Mouse (Mus musculus) urinary bladder, adult 2 months (tissue): ENCODE measurements around the gene Nsfl1c. TPM values are rescaled to one million over a fixed set of nuclear protein-coding genes. Genes with fewer than 3 reads are reported as not detected.
A peak's percentile ranks its signal among the peaks of the same experiment; 100 is the strongest.
"Not testable (repeated sequence)": the region's sequence is repeated elsewhere in the genome, so short reads cannot be mapped to it uniquely, and the experiment has no call there.

Source experiments
- DNase-seq: peaks from one replicate; pipeline ENCODE4 v3.0.0; 2022; ENCODE audit warnings: low spot score
- polyA plus RNA-seq: library from polyadenylated mRNA; depleted of rRNA; stranded (reverse); fragments of >200 nt; gene quantifications from 2 replicates; pipeline ENCODE4 v1.2.3, GENCODE M21; 2012; rRNA removed

Nsfl1c gene
- 107 and 114 TPM in 2 replicates for polyA plus RNA-seq

DNA sequence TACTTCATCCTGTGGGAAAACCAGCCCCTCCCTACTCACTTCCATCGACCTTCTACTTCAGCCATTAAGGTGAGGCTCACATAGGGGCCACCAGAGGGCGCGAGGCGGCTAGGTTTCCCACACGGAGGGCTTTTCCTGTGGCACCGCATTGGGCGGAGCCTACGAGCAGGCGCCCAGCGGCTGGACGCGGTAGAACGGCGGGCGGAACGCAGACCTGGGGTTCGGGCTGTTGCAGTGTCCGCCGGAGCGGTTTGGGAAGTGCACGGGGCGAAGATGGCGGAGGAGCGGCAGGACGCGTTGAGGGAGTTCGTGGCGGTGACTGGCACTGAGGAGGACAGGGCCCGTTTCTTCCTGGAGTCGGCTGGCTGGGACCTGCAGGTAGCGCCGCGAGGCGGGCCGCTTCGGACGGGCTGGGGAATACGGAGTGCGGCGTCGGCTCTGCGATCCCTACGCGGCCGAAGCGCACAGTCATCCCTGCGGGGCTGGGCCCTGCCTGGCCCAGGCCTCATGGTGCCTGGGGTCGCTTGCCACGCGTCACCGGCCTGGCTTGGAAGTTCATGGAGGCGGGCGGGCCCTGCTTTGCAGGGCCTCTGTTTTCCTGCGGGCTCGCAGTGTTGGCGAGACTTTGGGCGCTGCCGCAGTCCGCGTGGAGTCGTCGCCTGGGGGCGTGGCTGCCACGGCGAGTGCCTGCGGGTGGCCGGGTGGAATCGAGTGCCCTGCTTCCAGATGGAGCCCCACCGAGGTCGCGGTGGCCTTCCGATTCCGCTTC lies at the start of gene Nsfl1c:
Gene Nsfl1c (plus strand): TSS at position 148 of the 769 bp plus-strand sequence.
- DNase-seq, result peak; percentile 97

DNA sequence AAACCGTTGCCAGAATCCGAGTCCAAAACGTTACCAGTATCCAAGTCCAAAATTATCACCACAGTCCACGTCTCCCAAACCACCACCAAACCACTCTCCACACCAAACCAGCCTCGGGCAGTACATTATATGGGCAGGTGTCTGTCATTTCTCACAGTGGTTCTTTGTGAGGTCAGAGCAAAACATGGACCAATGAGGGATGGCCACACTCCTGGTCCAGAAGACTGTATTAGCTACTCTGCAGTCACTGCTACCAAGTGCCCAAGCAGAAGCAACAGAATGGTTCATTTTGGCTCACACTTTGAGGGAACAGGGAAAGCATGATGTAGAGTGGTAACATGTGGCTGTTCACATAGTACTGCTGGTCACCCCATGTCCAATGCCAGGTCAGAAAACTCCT lies 17.9 kb upstream of the Nsfl1c start, which contains the start of gene 4921509C19Rik:
Gene 4921509C19Rik (minus strand): TSS at position 101 of the 400 bp plus-strand sequence.
- DNase-seq, result not testable (repeated sequence)

DNA sequence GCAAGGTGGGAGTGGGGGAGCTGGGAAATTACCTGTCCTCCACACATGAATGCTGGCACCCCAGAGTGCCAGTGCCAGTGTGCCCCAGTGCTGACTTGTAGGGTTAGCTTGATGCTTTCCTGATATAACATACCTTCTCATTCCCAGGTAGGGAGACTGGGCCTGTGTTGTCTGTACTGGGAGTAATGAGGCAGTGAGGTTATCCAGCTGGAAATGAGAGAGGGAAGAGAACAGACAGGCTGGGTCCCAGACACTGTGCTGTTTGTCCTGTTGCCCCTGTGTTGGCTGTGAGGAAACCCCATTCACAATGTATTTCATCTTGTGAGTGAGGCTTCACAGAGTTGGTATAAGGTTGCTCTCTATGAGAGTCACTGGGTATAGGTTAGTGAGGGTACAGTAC lies 7.5 kb upstream of the Nsfl1c start:
- DNase-seq, result no peak

DNA sequence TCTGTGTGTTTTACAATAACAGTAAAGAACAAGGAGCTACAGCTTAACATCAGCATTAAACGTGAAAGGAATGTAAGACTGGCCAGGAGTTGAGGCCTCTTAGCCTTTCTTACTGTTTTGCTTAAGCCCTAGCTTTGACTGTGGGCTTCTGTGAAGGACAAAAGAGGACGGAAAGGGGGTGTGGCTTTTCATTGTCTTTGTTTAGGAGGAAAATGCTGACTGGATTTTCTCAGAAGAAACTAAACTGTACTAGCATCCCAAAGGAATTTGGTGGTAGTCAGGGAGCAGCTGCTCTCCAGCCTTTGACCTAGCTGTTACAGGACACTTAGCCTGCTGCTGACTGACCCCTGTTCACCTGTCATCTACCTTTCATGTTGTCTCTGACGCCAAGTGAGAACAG lies 4.4 kb downstream of the Nsfl1c start:
- no peak for DNase-seq

DNA sequence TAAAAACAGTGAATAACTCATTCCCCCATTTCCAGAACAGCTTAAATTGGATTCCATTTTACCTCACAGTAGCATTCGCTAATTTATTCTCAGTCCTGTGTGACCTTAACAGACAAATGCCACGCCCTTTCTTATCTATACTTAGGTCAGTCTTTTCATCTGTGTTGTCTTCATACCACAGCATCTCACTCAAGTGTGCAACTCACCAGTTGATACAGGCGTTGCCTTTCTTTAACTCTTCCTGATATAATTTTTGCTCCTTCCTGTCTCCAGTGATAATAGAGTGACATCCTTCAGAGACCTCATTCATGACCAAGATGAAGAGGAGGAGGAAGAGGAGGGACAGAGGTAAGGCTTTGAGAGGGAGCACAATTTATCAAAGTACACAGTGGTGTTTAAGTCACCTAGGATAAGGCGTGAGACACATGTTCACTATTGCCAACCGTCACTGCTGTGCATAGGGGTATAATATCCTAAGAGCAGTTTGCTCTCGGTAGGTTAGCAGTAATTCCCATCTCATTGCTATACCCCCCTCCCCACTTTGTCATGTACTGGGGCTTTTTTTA lies 6.5 kb downstream of the Nsfl1c start:
- DNase-seq, result no peak

DNA sequence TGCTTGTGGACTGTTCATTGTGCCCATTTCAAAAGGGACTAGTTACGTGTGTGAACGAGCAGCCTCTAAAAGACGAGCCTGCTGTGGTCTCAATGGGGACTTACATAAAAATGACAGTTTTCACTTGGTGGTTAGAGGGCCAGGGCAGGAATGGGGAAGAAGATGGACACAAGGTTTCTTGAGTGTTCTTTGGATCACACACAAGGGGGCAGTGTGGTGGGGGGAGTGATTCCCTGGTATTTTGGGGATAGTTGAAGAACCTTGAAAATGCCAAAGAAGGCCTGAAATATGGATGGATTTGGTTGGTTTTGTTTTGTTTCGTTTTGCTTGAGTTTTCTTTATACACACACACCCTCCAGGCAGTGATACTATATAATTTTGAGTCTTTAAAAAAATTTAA lies 10.2 kb downstream of the Nsfl1c start:
- DNase-seq, result no peak

DNA sequence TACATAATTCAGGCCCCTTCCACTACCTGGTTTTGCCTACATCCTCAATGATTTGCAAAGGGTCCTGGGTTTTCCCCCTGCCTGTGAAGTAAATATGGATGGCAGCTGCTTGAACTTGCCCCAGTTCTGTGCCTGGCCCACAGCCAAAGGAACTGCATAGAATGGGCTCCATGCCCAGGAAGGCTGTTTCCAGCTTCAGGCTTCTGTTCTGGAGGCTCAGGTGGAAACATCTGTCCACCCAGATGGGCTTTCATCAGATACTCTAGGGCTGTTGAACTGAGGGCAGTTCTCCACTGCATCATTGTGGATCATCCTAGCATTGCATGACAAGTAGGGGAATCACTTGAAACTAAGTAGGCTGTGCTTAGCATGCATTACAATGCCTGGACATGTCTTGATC lies 18.2 kb downstream of the Nsfl1c start:
- DNase-seq, result no peak

DNA sequence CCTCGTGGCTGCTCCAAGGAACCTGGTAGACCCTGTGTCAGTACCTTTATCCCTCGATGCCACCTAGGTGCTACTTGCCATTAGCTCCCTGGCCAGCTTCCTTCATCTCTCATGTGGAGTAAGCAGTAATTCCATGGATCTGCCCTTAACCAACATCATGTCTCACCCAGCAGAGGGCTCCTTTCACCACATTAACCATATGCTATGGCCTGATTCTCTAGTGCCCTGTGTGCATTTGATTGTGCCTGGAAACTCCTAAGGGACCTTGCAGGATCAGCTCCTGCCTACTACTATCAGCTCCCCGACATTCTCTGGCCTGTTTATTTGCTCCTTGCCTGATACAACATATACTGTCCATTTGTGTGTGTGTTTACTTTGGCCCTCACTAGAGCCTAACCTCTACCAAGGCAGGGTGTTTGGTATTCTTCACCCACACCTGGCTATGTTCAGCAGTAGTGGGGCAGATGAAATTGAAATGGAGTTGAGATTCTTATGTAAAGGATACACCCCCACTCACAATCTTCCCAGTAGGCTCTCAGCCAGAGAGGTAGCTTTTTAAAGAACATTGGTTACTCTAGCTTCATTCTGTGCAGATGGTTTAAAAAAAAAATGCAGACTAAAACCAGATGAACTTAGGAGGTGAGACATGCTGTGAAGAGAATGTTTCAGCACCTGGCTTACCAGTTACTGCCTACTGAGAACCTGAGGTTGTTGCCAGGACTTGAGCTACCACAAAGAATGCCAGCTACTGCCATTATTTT lies 19.7 kb downstream of the Nsfl1c start:
- DNase-seq, result no peak

DNA sequence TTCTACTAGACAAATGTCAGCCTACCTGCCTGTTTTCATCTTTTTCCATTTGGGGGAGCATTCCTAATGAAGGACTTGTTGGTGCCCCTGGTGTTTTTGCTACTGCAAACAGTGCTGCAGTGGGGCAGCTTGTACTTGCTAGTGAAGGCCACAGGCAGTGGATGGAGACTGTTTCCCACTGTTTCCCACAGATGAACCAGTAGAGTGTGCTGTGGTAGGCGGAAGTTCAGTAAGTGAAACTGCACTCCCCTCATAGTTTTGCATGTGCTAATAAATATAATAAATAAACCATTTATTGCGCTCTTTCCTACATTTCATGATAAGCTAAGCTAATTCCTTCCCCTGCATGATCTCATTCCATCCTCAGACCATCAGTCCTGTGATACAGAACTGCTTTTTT lies 25.0 kb downstream of the Nsfl1c start:
- DNase-seq, result no peak

DNA sequence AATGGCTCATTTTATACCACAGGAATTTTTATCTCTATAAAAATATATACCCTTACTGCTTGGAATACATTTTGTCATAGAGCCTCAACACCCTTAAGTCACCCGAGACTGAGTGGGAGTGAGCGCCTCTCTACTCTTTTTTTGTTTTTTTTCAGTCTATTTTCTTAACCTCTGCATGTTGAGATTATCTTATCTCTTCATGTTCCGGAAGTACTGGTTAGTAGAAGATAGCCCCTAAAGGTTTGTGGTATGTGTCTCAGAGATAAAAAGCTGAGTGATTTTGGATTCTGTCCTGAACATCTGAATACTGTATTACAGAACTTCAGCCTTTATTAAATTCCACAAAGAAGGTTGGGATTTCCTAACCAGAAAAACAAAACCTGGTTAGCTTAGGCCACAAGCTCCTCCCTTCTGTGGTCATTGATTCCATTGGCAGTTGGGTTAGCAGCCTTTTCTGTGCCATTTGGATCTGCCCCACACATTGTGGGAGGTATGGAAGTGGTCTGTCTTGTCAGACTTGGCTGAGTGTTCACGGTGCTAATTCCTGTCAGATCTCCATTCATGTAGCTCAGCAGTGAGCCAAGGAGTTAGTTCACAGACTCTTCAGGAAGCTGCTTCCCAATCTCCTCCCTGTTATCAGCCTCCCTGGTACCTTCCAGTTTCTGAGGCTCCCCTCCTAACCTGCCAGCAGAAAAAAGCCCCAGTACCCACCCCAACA lies 30.5 kb downstream of the Nsfl1c start:
- DNase-seq, result no peak

DNA sequence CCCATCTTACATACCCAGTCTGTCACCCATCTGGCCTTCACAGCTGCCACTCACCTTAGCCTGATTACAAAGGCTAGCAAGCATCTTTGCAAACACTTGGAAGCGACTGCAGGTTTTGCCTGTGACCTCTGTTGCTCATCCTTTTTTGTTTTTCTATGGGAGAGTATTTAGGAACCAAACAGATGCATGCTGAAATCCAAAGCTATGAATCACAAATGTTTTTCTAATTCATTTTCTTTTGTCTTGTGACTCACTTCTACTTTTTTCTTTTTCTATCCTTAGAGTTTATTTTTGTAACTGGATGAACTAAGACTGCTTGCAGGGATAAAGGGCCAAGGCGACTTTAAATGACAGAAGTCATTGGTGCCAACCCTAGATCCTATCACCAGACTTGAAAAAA lies 31.5 kb downstream of the Nsfl1c start:
- DNase-seq, result no peak

DNA sequence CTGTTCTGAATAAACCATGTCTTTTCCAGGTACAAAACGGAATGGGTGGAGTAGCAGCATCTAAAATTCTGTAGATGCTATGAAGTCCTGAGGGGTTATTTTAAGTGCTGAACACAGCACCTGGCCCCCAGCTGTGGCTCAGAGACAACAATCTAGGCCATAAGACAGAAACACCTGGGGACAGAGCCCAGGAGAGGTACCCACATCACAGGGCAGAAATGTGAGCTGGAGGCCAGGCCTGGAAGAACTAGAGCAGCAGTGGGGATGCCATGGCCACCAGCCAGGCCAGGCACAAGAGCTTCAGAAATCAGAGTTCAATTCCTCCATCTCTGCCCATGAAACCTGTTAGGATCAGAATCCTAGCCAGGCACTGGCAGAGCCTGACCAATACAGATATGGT lies 34.1 kb downstream of the Nsfl1c start:
- DNase-seq, result no peak

DNA sequence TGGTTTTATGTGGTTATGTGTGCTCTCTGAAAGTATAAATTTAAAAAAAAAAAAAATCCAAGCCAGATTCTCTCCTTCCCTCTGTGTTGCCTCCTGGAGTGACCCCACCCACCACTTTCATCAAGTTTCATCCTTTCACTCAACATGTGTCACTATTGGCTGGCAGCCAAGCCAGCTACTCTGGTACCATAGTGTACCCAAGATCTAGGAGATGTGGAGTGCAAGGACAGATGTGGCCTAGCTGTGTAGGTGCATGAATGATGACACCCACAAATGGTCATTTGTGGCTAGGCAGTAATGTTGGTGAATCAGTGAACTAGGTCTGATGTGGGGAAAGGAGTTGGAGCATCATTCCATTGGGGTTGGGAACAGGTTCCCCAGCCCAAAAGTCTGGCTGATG lies 35.2 kb downstream of the Nsfl1c start:
- no peak for DNase-seq

DNA sequence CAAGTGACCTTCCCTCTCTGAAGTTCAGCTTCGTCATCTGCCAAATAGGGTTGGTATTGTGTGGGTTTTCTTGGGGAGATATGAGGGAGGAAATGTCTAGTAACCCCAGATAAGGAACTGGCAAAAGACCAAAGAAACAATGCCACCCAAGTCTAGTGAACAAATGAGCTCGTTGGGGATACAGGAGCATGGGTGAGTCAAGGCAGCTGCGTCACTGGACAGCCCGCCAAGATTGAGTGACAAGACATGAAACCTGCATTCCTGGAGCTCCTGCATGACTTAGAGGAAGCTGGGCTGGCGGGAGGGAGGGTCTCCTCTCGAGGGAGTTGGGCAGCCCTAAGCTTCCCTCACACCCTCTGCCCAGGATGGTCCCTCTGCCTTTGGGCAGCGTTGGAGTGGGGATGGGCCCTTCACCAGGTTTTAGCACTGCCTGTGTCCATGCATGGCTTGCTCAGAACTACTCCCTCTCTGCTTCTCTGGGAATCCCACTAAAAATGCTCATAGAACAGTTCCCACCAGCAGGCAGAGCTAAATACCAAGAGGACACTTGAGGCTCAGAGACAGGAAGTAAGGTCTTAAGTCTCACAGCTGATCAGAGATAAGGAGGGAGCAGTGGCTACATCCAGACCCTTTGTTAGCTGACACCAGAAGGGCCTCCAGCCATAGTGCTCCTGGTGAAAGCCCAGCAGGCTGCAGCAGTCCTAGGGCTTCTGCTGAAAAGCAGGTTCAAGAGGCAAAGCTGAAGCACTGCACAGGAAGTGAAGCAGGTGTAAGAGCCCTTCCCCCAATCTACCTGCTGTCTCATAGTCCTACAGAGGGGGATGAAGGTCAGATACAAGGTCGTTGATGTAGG lies 36.6 kb downstream of the Nsfl1c start:
- DNase-seq, result no peak

DNA sequence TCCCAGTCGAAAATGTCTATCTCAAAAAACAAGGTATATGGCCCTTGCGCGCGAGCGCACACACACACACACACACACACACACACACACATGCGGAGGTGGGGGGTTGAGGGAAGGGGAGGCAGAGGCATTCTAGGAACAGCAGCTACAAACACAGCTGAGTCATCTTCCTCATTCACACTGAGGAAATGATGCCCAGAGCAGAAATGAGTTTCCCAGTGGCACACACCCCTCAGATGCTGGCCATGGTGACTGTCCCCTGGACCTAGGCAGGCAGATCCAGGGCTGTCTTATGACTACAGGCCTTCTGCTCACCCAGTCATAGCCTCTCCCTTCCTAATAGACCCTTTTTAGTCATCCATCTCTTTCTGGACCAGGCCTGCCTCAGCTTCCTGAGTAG lies 39.6 kb downstream of the Nsfl1c start:
- no peak for DNase-seq

DNA sequence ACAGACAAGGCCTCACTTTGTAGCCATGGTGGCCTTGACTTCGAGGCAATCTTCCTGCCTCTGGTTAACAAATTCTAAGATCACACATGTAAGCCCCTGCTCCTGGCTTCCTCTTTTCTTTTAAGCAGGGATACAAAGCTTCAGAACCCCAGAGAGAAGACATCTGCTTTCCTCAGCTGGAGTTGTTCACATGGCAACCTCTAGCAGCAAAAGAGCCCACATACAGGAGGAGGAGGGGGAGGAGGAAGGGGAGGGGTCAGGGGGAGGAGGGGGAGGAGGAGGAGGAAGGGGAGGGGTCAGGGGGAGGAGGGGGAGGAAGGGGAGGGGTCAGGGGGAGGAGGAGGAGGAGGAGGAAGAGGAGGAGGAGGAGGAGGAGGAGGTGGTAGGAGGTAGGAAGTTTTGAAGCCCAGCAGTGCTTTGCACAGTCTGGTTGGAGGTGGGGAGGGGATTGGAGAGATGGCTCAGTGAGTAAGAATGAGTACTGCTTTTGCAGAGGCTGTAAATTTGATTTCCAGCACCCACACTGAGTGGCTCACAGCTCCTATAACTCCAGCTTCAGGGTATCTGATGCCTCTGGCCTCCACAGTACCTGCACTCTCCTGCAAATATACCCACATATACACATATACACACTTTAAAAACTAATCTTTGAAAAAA lies 42.1 kb downstream of the Nsfl1c start:
- no peak for DNase-seq

DNA sequence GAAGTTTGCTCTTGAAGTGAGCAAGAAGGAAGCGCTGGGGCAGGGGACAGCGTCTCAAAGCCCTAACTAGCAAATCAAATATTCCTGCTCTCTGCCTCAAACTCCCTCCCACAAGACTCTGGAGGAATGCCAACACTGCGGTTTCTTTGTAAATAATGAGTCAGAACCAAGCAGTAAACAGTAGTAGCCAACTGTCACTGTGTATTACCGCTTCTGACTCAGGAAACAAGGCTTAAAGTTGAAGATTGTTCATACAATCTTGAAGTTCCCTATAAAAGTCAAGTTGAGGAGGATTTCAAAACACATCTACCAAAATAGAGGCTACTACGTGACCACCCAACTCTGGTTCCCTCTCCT lies 42.6 kb downstream of the Nsfl1c start:
- no peak for DNase-seq

DNA sequence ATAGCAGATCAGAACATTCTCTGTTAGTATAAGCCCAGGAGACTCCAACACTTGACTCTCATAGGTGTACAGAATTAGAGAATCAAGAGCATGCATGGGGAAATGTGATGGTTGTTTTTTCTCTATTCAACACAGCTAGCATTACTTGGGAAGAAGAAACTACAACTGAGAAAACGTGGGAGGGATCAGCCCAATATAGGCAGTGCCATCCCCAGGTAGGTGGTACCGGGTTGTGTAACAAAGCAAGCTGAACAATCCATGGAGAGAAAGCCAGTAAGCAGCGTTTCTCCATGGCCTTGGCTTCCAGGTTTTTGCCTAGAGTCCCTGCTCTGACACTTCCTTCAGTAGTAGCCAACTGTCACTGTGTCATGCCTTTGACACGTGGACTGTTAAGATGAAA lies 44.7 kb downstream of the Nsfl1c start:
- DNase-seq, result no peak

DNA sequence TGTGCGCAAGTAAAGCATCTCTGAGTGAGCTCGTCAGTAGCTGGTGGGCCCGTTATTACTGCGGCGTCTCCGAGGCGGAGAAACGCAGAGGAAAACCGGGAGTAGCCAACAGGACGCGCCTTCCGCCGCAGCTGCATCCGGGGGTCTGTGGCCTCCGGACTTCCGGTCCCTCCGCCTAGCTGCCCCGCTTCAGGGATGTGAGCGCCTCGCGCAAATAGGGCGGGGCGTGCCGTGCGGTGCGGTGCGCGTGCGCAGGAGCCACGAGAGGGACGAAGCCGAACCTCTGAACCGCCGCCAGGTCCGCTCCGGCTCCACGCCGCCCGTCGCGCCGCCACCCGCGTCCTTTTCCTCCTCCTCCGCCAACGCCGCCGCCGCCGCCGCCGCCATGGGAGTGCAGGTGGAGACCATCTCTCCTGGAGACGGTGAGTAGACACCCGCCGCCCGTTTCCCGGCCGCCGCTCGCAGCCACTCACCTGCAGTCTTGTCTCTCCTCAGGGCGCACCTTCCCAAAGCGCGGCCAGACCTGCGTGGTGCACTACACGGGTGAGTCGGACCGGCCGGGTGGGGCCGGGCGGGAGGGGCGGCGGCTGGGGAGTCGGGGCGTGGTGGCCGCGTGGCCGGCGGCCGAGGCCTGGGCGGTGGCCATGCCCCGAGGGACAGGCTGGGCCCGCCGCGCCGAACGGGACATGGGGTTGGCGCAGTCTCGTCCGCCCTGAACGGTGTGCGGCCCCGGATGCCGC lies 48.5 kb downstream of the Nsfl1c start, which contains the start of gene Fkbp1a:
Gene Fkbp1a (plus strand): TSS at position 161 of the 740 bp plus-strand sequence.
- DNase-seq, result peak; percentile 95
